Mouse (Mus musculus) embryonic facial prominence, embryonic 12.5 days (tissue): ENCODE data around the gene Ltb4r2. TPM values are rescaled to one million over a fixed set of nuclear protein-coding genes. Genes with fewer than 3 reads are reported as not detected.
A peak's percentile ranks its signal among the peaks of the same experiment; 100 is the strongest.
"Not testable (repeated sequence)": the region's sequence is repeated elsewhere in the genome, so short reads cannot be mapped to it uniquely, and the experiment has no call there.

ENCODE experiments used
- ATAC-seq: fragments of 200-750 bp; cut with Nextera tagmentation; 2 replicates; pipeline ENCODE4 v1.8.0; 2017; ENCODE audit not compliant: insufficient number of reproducible peaks, insufficient read depth, low FRiP score, low TSS enrichment
- H3K27ac ChIP-seq: fragments of 300-500 bp; sonication (generic); 2 replicates; pipeline ENCODE4 v1.5.1; 2016; ENCODE audit warnings: mild to moderate bottlenecking
- H3K27me3 ChIP-seq: fragments of 300-500 bp; sonication (generic); 2 replicates; pipeline ENCODE4 v1.6.1; 2016; ENCODE audit warnings: mild to moderate bottlenecking, moderate library complexity
- H3K36me3 ChIP-seq: fragments of 300-500 bp; sonication (generic); 2 replicates; pipeline ENCODE4 v1.6.1; 2016; ENCODE audit warnings: mild to moderate bottlenecking
- H3K4me1 ChIP-seq: fragments of 300-500 bp; sonication (generic); 2 replicates; pipeline ENCODE4 v1.6.1; 2016
- H3K4me2 ChIP-seq: fragments of 300-500 bp; sonication (generic); replicated peaks from 2 replicates; pipeline ENCODE4 v1.6.1; 2016; ENCODE audit warnings: mild to moderate bottlenecking, moderate library complexity
- H3K4me3 ChIP-seq: fragments of 300-500 bp; sonication (generic); 2 replicates; pipeline ENCODE4 v1.5.1; 2016; ENCODE audit warnings: mild to moderate bottlenecking
- H3K9ac ChIP-seq: fragments of 300-500 bp; sonication (generic); 2 replicates; pipeline ENCODE4 v1.6.1; 2016; ENCODE audit warnings: mild to moderate bottlenecking, moderate library complexity
- H3K9me3 ChIP-seq: fragments of 300-500 bp; sonication (generic); 2 replicates; pipeline ENCODE4 v1.6.1; 2016; ENCODE audit warnings: mild to moderate bottlenecking, moderate library complexity
- WGBS: fragments of 180-500 bp; shearing (Covaris S2); methylation state at CpG from one replicate; pipeline ENCODE4 v1.1.7; 2016; 5-methylcytosine and 5-hydroxymethylcytosine counted together
- polyA plus RNA-seq: library from polyadenylated mRNA; unstranded; fragments of >200 nt; fragmentation: Nextera tagmentation; extraction: Ambion mirVana; gene quantifications from 2 replicates; pipeline ENCODE4 v1.2.1, GENCODE M21; 2016

The Ltb4r2 gene
- polyA plus RNA-seq, 1 experiment from 2014 or later, result 0.60 TPM

DNA sequence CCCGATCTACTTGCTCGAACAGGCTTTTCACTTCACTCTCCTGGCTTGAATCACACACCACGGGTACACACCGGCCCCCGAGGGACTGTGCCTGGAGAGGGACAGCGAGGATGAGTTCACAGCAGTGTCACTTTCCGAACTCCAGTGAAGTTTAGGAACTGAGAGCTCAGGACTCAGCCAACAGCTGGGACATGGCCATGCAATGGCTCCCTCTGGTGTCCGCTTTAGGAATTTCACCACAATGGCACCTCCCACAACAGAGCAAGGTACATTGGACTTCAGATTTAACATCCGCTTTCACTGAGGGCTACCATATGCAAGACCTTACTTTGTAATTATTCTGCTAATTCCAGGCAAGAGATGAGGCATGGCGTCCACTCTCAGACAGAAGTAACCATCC lies 17.5 kb upstream of the Ltb4r2 start:
- ATAC-seq, result peak; percentile 59; the same call in 1 of the 2 replicates
- H3K9ac ChIP-seq, result peak overlapping the region; percentile 36; the same call in 1 of the 2 replicates

DNA sequence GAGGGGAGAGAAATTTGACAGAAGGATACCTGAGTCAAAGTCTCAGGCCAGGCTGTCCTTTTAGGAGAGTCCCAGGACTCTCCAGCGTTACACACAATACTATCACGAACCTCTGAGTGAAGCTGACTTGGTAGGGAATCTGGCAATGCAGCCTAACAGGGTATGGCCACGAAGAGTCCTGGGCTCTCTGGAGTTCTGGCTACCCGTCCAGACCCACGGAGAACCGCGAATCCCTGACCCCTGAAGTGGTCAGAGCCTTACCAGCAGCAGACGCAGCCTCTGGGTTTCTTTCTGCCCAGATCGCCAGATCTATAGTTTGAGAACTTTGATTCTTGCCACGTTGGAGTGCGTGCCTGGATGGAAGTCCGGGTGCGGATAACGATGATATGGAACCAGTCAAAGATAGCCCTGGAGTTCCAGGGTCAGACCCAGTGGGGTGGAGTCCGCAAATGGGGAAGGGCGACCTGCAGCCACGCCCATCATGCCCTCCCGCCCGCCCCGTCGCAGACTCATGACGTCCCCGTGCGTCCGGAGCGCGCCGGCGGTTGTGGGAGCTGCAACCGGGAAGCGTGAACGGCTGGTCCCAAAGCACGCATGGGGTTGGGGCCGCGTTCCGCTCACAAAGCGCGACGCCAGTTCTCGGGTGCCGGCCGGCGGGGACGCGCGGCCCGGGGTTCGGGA lies 15.9 kb upstream of the Ltb4r2 start, which contains the start of the genes Dhrs1 and Nop9:
Gene Dhrs1, minus strand, starts transcription at position 511 of the 681 bp plus-strand sequence.
Gene Nop9, plus strand, starts transcription at position 514 of the 681 bp plus-strand sequence.
- H3K27me3 ChIP-seq, result no peaks in the 10 kb centered on the region
- 2% methylated on average over 48 of the region's 48 CpGs for WGBS

More for the DNA sequence above, 17.5 kb upstream of the Ltb4r2 start:
- H3K4me2 ChIP-seq, result peak overlapping the region; percentile 33
- H3K36me3 ChIP-seq, result peaks cover 25% of the 10 kb centered on the region
- 20% methylated on average over 10 of the region's 10 CpGs for WGBS
- H3K27me3 ChIP-seq, result no peaks in the 10 kb centered on the region
- no peak overlapping the region for H3K27ac ChIP-seq
- peak overlapping the region; percentile 17; the same call in 1 of the 2 replicates for H3K4me3 ChIP-seq
- H3K4me1 ChIP-seq, result peaks cover 27% of the 10 kb centered on the region
- no peaks in the 10 kb centered on the region for H3K9me3 ChIP-seq

DNA sequence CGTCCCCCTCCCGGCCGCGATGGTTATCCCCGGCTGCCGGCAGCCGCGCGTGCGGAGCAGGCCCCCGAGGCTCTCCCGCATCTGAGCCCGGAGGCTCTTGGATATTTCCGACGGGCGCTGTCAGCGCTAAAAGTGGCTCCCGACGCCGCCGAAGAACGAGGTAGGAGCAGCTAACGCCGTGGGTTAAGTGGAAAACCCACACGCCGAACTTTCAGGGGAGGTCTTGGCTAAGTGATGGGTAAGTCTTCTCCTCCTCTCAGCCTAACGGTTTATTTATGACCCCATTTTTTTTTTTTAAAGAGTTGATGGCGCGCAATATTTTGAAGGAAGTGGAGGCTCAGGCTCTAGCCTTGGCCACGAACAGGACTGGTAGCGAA lies 15.4 kb upstream of the Ltb4r2 start:
- no peak for ATAC-seq
- peaks cover 27% of the 10 kb centered on the region for H3K4me1 ChIP-seq
- H3K27ac ChIP-seq, result no peak overlapping the region
- WGBS, result under 1% methylated on average over 31 of the region's 31 CpGs
- H3K4me2 ChIP-seq, result peak overlapping the region; percentile 98
- H3K4me3 ChIP-seq, result peak overlapping the region; percentile 97
- peaks cover 24% of the 10 kb centered on the region for H3K36me3 ChIP-seq
- peak overlapping the region; percentile 85 for H3K9ac ChIP-seq
- H3K27me3 ChIP-seq, result no peaks in the 10 kb centered on the region
- no peaks in the 10 kb centered on the region for H3K9me3 ChIP-seq

More for the DNA sequence above, 15.9 kb upstream of the Ltb4r2 start, which contains the start of the genes Dhrs1 and Nop9:
- H3K36me3 ChIP-seq, result peaks cover 24% of the 10 kb centered on the region
- H3K9me3 ChIP-seq, result no peaks in the 10 kb centered on the region
- H3K9ac ChIP-seq, result peak within 1 kb of the TSS; percentile 85
- peak within 1 kb of the TSS; percentile 98 for H3K4me2 ChIP-seq
- H3K4me3 ChIP-seq, result peak within 1 kb of the TSS; percentile 97
- 0 out of 2 replicates have a peak within 1 kb of the TSS, but pooled peaks have one; percentile 32 for H3K27ac ChIP-seq
- ATAC-seq, result peak; percentile 62
- peaks cover 27% of the 10 kb centered on the region for H3K4me1 ChIP-seq

DNA sequence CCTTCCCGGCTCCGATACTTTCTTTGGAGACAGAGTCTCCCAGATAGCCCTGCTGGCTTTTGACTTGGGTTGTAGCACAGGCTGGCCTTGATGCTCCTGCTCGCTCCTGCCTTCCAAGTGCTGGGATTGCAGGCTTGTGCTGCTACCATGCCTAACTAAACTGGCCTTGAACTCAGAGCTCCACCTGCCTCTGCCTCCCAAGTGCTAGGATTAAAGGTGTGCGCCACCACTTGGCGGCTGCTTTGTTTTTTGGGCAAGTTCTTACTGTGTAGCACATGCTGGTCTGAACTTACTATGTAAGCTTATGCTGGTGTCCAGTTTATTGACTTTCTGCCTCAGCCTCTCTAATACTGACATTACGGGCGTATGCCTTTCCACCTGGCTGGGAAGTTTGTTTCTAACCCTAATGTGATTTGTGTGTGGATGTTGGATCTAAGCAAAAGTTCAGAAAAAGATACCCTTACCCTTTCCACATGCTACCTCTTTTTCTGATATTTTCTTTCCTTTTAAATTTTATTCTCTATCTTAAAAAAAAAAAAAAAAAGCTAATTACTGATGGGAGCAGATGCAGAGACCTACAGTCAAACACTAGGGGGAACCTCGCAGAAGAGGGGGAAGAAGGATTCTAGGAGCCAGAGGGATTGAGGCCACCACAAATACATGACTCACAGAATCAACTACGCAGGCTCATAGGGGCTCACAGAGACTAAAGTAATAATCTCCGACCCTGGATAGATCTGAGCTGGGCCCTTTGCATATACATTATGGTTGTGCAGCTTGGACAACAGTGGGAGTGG lies 14.0 kb upstream of the Ltb4r2 start:
- Histone ChIP-seq H3K4me3 (peak overlapping the region; percentile 97; the same call in 1 of the 2 replicates), H3K27me3 (no peaks in the 10 kb centered on the region), H3K4me1 (peaks cover 27% of the 10 kb centered on the region), H3K9me3 (no peaks in the 10 kb centered on the region), H3K4me2 (peak overlapping the region; percentile 98), H3K27ac (no peak overlapping the region), H3K9ac (no peak overlapping the region), H3K36me3 (peaks cover 32% of the 10 kb centered on the region)
- ATAC-seq, result no peak
- WGBS, result 83% methylated on average over 10 of the region's 10 CpGs

DNA sequence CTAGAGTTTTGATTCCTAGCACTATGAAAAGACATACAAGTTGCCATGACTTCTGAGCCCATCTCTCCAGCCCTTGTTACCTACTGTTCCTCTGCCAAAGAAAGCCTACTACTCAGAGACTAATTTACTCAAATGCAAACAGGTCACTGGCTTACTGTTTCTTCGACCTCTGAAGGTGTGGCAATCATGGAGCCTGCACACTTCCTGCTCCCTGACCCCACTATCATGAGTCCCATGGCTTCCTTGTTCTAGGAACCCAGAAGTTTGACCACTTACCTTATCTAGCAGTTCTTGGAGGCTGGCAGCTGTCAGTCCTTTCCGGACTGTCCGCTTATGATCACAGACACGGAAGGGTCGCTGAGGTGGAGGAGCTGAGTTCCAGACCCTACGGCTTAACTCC lies 3.7 kb upstream of the Ltb4r2 start:
- 0 out of 2 replicates have a peak, but pooled peaks cover 6% of the 10 kb centered on the region for H3K4me1 ChIP-seq
- no peak overlapping the region for H3K27ac ChIP-seq
- no peak overlapping the region for H3K4me3 ChIP-seq
- H3K4me2 ChIP-seq, result no peak overlapping the region
- 86% methylated on average over 6 of the region's 6 CpGs for WGBS
- H3K9ac ChIP-seq, result no peak overlapping the region
- H3K27me3 ChIP-seq, result peaks cover 14% of the 10 kb centered on the region
- H3K36me3 ChIP-seq, result peaks cover 41% of the 10 kb centered on the region
- H3K9me3 ChIP-seq, result no peaks in the 10 kb centered on the region
- no peak for ATAC-seq

DNA sequence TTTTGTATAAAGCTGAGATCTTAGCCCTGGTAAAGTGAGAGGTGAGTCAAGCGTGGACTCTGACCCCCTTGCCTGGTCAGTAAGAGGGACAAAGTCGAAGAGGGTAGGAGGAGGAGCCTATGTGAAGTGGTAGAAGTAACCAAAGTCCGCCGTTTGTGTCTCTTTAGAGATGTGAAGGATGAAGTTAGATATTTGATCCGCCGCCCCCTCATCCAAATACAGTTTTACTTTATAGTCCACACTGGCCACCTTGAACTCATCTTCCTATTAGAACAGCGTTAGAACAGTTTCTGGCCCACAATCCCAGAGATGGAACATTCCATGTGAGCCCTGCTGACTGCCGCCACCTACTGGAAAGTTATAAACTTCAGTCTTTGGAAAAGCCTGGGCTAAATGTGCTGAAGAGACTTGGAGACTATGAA lies 2.9 kb upstream of the Ltb4r2 start, which contains the start of gene Cideb:
Gene Cideb, minus strand, starts transcription at position 96 of the 422 bp plus-strand sequence.
- no peak within 1 kb of the TSS for H3K9ac ChIP-seq
- 14% methylated on average over 8 of the region's 8 CpGs for WGBS
- no peak within 1 kb of the TSS for H3K27ac ChIP-seq
- peaks cover 20% of the 10 kb centered on the region for H3K27me3 ChIP-seq
- peaks cover 33% of the 10 kb centered on the region for H3K36me3 ChIP-seq
- 0 out of 2 replicates have a peak, but pooled peaks cover 6% of the 10 kb centered on the region for H3K4me1 ChIP-seq
- no peak for ATAC-seq
- no peaks in the 10 kb centered on the region for H3K9me3 ChIP-seq
- H3K4me2 ChIP-seq, result peak within 1 kb of the TSS; percentile 13; the same call in 1 of the 2 replicates
- no peak within 1 kb of the TSS for H3K4me3 ChIP-seq

DNA sequence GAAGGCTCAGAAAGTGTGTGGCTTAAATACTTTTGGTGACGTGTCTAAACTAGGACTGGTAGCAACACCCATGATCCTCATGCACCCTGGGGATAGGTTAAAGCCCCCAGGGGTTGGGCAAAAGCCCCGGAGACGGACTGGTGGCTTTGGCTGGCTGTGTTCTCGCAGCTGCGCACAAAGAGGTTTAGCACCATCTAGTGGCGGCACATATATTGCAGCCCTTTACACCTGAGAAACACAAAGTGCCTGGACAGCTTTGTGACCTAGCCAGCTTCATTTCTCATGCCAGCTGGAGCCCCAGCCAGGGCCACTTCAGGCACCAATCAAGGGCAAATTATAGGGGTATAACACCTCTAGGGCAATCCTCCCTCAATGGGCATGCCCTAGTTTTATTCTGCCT lies 1.1 kb upstream of the Ltb4r2 start:
- Histone ChIP-seq H3K36me3 (peaks cover 15% of the 10 kb centered on the region), H3K4me2 (peak overlapping the region; percentile 37), H3K4me3 (peak overlapping the region; percentile 1; the same call in 1 of the 2 replicates), H3K27me3 (peaks cover 29% of the 10 kb centered on the region)
- not testable (repeated sequence) for H3K4me1 ChIP-seq, H3K9ac ChIP-seq, H3K27ac ChIP-seq, ATAC-seq, H3K9me3 ChIP-seq
- WGBS, result 0% methylated on average over 6 of the region's 6 CpGs

DNA sequence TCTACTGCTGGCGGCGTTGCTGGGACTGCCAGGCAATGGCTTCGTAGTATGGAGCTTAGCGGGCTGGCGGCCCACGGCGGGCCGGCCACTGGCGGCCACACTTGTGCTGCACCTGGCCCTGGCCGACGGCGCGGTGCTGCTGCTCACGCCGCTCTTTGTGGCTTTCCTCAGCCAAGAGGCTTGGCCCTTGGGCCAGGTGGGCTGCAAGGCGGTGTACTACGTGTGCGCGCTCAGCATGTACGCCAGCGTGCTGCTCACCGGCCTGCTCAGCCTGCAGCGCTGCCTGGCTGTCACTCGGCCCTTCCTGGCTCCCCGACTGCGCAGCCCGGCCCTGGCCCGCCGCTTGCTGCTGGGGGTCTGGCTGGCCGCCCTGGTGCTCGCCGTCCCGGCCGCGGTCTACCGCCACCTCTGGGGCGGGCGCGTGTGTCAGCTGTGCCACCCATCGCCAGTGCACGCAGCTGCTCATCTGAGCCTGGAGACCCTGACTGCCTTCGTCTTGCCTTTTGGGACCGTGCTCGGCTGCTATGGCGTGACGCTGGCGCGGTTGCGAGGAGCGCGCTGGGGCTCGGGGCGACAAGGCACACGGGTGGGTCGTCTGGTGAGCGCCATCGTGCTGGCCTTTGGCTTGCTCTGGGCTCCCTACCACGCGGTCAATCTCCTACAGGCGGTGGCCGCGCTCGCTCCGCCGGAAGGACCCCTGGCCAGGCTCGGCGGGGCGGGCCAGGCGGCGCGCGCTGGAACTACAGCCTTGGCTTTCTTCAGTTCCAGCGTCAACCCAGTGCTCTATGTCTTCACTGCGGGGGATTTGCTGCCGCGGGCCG lies 983 bp downstream of the Ltb4r2 start:
- Histone ChIP-seq H3K36me3 (no peaks in the 10 kb centered on the region), H3K27ac (no peak overlapping the region), H3K9me3 (no peaks in the 10 kb centered on the region), H3K4me1 (0 out of 2 replicates have a peak, but pooled peaks cover 6% of the 10 kb centered on the region), H3K27me3 (peaks cover 43% of the 10 kb centered on the region), H3K4me2 (peak overlapping the region; percentile 95), H3K4me3 (peak overlapping the region; percentile 56), H3K9ac (peak overlapping the region; percentile 67)
- WGBS, result 1% methylated on average over 77 of the region's 77 CpGs
- ATAC-seq, result peak; percentile 58

DNA sequence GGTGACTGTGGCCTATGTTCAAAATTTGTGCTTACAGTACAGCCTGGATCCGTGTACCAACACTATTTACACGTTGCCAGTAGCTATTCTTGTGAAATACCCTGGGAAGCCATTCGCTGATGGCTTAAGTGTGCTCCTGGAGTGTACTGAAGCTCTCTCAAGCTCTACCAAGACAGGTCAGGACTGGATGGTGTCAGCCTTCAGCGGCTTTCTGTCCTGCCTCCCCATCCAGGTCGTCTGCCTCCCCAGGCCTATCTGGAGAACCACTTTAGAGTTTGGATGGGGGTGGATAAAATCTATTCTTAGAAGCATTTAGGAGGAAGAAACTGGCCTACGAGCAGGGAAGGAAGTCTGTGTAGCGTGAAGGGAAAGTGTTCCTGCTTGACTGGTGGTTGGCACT lies 1.9 kb downstream of the Ltb4r2 start:
- H3K4me1 ChIP-seq, result peaks cover 12% of the 10 kb centered on the region
- peaks cover 53% of the 10 kb centered on the region for H3K27me3 ChIP-seq
- 0 out of 2 replicates have a peak overlapping the region, but pooled peaks have one; percentile 95 for H3K4me2 ChIP-seq
- 62% methylated on average over 7 of the region's 7 CpGs for WGBS
- no peak for ATAC-seq
- H3K36me3 ChIP-seq, result no peaks in the 10 kb centered on the region
- no peak overlapping the region for H3K4me3 ChIP-seq
- no peak overlapping the region for H3K9ac ChIP-seq
- H3K9me3 ChIP-seq, result no peaks in the 10 kb centered on the region
- H3K27ac ChIP-seq, result no peak overlapping the region

DNA sequence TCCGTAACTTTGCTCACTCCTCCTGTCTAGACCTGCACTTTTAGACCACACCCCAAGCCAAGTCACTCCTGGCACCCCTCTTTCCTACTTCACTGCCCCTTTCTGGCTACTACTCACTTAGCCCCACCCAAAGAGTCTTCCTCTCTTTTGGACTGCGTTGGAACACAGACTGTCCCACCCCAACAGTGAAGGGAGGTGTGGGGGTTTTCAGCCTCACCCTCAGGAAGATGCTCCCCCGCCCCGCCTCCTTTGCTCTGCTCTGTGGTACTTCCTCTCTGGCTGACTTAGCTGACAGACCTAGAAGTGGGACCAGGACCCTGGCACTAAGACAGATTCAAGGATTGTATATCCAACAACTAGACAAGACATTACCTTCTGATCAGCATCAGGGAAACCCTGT lies 4.5 kb downstream of the Ltb4r2 start, which contains the start of gene Ltb4r1:
Gene Ltb4r1, plus strand, starts transcription at position 267 of the 400 bp plus-strand sequence.
- H3K27me3 ChIP-seq, result peaks cover 74% of the 10 kb centered on the region
- ATAC-seq, result no peak
- 70% methylated on average over 4 of the region's 4 CpGs for WGBS

More for the DNA sequence above, 4.5 kb downstream of the Ltb4r2 start, which contains the start of gene Ltb4r1:
- H3K4me3 ChIP-seq, result no peak within 1 kb of the TSS
- peaks cover 10% of the 10 kb centered on the region for H3K4me1 ChIP-seq
- no peak within 1 kb of the TSS for H3K4me2 ChIP-seq
- H3K27ac ChIP-seq, result no peak within 1 kb of the TSS
- H3K36me3 ChIP-seq, result no peaks in the 10 kb centered on the region
- H3K9me3 ChIP-seq, result no peaks in the 10 kb centered on the region
- no peak within 1 kb of the TSS for H3K9ac ChIP-seq
